Mouse (Mus musculus) brain, embryonic 18.5 days (tissue): Measurements from ENCODE around the gene Ndufb3.
"Not testable (repeated sequence)": the region's sequence is repeated elsewhere in the genome, so short reads cannot be mapped to it uniquely, and the experiment has no call there.

Source experiments
- DNase-seq: peaks from one replicate; pipeline ENCODE4 v3.0.0-alpha.2; 2012; ENCODE audit warnings: low read depth, low spot score

The Ndufb3 gene

DNA sequence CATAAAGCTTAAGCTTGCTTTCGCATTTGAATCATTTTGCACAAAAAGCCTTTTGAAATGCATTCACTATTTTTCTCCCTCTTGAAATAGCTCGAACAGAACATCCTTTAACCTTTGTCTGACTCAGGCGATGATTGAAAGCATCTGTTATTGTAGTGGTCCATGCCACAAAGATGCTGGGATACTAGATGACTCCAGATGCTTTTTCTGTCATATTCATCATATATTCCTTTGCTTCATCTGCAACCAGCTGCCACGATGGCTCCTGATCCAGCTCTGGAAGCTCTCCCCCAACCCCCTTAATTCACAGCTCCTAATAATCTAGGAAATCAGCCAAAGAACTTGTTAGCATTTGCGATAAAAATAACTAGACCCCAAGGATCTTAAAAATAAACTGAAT lies 30.9 kb downstream of the Ndufb3 start:
- no peak for DNase-seq

- DNase-seq = no peak
Observed at GRCm38 (mm10) chr1:58617978-58618668, 31.9 kb downstream of the Ndufb3 start.

DNA sequence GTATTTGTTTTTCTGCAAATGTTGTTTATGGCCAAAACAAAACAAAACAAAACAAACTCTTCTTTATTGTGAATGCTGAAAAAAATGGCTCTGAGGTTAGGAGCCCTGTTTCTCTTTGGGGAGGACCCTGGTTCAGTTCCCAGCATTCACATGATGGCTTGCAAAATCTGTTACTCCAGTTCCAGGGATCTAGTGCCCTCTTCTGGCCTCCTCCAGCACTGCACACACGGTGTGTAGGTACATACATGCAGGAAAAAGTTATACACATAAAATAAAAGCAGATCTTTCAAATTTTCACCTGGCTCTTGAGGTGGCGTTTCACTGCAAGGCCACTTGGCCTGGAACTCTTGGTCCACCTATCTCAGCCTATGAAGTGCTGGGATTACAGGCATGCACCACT lies 32.6 kb downstream of the Ndufb3 start:
- no peak for DNase-seq

DNA sequence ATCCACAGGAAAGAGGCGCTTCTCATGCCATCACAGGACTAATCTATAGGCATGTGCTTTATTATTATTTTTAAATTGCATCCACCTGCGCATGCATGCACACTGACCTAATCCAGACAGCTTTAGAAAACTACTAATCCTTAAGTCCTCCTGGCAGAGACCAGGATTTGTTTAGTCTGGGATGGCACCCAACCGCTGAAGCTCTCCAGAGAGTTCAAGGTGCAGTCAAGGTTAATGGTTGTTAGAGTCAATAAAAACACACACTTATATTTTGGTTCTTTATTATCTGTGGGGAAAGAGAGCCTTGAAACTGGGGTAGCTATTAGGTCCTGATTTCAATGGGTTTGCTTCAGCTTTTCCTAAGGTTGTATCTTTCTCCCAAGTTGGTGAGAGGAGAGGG lies 35.1 kb downstream of the Ndufb3 start:
- DNase-seq = no peak

DNA sequence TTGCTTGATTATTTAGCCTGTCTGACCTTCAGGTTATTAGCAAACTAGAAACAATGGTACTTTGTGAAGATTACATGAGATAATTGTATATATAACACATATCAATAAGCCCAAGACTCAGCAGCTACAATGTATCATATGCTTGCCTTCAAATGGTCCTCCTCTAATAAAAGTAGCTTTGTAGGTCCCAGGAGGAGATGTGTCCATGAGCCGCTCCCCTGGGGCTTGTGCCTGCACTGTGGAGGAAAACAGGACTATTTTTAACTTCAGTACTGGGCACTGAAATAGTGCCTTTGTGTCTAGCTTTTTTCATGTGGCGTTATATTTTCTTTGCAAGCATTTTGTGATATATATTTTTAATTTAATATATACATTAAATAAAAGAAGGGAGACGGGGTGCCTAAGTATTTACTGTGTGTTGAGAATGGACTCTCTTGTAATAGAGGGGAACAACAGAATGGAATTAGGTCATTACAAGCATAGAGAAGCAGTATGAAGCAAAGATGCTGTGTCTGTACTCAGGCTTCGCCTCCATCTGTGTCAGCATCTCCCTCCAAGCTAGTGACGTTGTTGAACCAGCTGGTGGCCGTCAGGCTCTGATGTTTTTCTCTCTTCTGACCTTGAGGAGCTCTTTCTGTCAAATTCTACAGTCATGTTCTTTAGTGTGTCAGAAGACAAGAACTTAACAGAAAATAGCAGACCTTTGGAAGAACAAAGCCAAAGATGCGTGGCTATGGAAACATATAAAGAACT lies 36.0 kb downstream of the Ndufb3 start:
- no peak for DNase-seq

DNA sequence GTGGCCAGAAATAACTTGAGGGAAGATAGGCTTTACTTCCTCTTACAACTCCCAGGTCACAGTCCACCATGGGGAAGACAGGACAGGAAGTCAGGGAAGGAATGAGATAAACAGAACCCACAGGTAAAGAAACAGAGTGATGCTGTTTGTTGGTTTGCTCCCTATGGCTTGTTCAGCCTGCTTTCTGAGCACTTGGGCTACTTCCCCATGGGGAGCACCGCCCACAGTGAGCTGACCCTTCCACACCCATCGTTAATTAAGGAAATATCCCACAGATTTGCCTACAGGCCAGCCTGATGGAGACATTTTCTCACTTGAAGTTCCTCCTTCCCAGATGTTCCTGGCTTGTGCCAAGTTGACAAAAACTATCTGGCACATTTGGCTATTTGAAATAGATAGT lies 42.7 kb downstream of the Ndufb3 start:
- not testable (repeated sequence) for DNase-seq
